Mouse (Mus musculus) ES-Bruce4 (cell line): Measurements from ENCODE around the gene Gtsf1.

ENCODE experiments used
- CTCF ChIP-seq: IDR thresholded peaks from one replicate; pipeline ENCODE4 v1.8.1; 2011; ENCODE audit warnings: low read depth, low read length
- EP300 ChIP-seq: IDR thresholded peaks from 2 replicates; pipeline ENCODE4 v1.6.1; 2011; ENCODE audit warnings: low read depth, low read length; ENCODE audit not compliant: insufficient read depth
- POLR2A ChIP-seq: IDR thresholded peaks from one replicate; pipeline ENCODE4 v1.8.1; 2011; ENCODE audit warnings: low read length; ENCODE audit not compliant: insufficient read depth

- TF ChIP-seq EP300 (no peak), CTCF (no peak), POLR2A (no peak)
Observed at GRCm38 (mm10) chr15:103353511-103354256, 76.6 kb downstream of the Gtsf1 start.
